Mouse (Mus musculus) E14TG2a.4 (cell line): Measurements from ENCODE around the gene Arhgef28.

ENCODE experiments used
- H3K27me3 ChIP-seq: 2 replicates; pipeline ENCODE4 v1.6.1; 2014; ENCODE audit warnings: low read length, control low read depth; ENCODE audit not compliant: insufficient read depth
- H3K36me3 ChIP-seq: 2 replicates; pipeline ENCODE4 v1.6.1; 2014; ENCODE audit warnings: low read length, control low read depth; ENCODE audit not compliant: insufficient read depth
- H3K4me1 ChIP-seq: replicated peaks from 2 replicates; pipeline ENCODE4 v1.6.1; 2014; ENCODE audit warnings: low read depth, low read length, control low read depth
- H3K4me3 ChIP-seq: replicated peaks from 2 replicates; pipeline ENCODE4 v1.5.1; 2014; ENCODE audit warnings: mild to moderate bottlenecking, low read length
- H3K9me3 ChIP-seq: 2 replicates; pipeline ENCODE4 v1.6.1; 2014; ENCODE audit warnings: low read length, control low read depth
- CTCF ChIP-seq: conservative IDR thresholded peaks from 2 replicates; pipeline ENCODE4 v1.5.1; 2014; ENCODE audit warnings: low read length
- NANOG ChIP-seq: IDR thresholded peaks from 2 replicates; pipeline ENCODE4 v1.6.1; 2014; ENCODE audit warnings: borderline replicate concordance, low read length, mixed read lengths
- POU5F1 ChIP-seq: IDR thresholded peaks from 2 replicates; pipeline ENCODE4 v1.6.1; 2014; ENCODE audit warnings: low read length, borderline replicate concordance

The Arhgef28 gene

DNA sequence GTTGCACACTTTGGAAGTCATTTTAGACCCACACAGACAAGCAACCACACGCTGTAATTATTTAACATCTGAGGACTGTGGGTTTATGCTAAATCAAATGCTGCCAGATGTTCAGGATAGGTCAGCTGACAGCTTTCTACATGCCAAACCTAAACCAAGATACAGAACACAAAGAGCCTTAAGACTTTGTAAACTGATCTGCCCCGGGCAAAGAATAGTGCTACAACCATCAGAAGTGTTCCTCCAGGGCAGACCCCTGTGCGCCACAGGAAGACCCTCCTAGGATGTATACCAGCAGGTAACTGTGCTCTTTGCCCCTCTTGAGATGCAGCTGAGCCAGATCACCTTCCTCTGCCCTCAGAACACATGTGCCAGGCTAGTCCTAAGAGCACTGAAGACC lies 111.9 kb downstream of the Arhgef28 start:
- H3K4me1 ChIP-seq: peaks cover 8% of the 10 kb centered on the region
- TF ChIP-seq CTCF: no peak
- no peak for TF ChIP-seq POU5F1
- no peak for TF ChIP-seq NANOG

DNA sequence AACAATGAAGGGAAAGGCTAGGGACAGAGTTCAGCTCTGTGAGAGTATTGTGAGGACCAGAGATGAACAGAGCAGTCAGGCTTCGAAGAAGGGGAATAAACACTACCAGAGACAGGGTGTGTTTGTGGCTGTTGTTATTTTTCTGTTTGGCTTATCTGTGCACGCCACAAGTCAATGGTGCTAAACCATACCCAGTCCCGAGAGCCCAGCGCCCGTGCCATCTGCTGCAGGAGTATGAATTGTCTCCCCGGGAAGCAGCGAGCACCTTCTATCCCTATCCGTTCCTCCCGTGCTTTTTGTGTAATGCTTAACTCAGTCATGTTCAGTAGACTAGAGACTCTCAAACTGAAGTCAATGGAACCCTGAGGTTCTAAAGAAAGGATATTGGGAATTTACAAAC lies 112.8 kb downstream of the Arhgef28 start:
- Histone ChIP-seq H3K4me3 (no peak overlapping the region), H3K36me3 (no peaks in the 10 kb centered on the region), H3K27me3 (peaks cover 4% of the 10 kb centered on the region; the same call in 1 of the 2 replicates), H3K4me1 (peaks cover 8% of the 10 kb centered on the region), H3K9me3 (no peaks in the 10 kb centered on the region)
- TF ChIP-seq CTCF (no peak), NANOG (no peak), POU5F1 (no peak)

More for the DNA sequence above, 111.9 kb downstream of the Arhgef28 start:
- Histone ChIP-seq H3K36me3 (no peaks in the 10 kb centered on the region), H3K4me3 (no peak overlapping the region), H3K27me3 (peaks cover 4% of the 10 kb centered on the region; the same call in 1 of the 2 replicates), H3K9me3 (no peaks in the 10 kb centered on the region)

DNA sequence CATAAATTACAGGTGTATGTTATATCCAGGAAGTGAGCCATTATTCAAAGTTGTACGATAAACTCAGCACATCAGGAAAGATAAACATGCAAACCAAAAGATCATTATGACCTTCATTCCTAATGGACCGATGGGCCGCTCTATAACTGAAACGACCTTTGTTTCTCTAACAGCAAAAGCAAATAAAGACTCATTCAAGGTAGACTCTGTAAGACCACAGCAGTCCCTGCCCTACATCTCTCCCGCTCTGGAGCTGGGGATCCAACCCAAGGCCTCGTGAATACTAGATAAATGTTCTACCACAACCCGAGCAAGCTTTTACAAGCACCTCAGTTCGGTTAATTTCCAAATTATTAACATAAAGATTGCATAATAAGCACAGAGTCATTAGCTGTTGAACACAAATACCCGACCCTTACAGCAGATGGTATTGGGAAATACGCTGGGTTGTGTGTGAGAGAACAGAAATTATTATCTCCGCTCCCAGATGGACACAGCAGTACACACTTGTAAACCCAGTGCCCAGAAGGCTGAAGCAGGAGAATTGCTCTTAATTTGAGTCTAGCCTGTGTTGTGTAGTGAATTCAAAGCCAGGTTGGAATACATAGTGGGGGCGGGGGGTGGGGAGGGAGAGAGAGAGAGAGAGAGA lies 113.8 kb downstream of the Arhgef28 start:
- H3K36me3 ChIP-seq: no peaks in the 10 kb centered on the region
- TF ChIP-seq POU5F1: no peak
- no peak for TF ChIP-seq NANOG
- TF ChIP-seq CTCF: no peak
- H3K27me3 ChIP-seq: peaks cover 4% of the 10 kb centered on the region; the same call in 1 of the 2 replicates
- no peaks in the 10 kb centered on the region for H3K9me3 ChIP-seq
- no peak overlapping the region for H3K4me3 ChIP-seq
- peaks cover 8% of the 10 kb centered on the region for H3K4me1 ChIP-seq

DNA sequence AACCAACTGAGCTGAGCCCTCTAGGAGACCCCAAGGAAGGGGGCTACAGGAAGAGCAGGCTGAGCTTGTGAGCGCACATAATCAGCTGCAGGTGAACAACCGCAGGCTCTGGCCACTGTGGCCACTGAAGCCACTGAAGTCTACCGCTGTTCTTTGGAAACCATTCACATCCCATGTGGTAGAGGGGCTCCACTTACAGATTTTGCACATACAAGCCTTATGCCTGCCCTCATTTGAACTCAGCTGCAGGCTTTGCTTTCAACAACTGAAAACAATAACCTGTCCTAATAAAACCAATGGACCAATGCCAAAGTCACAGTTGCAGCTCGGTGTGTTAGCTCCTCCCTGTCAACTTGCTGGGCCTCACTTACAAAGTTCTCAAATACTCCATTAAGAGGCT lies 126.6 kb downstream of the Arhgef28 start:
- Histone ChIP-seq H3K4me1 (peaks cover 21% of the 10 kb centered on the region), H3K9me3 (no peaks in the 10 kb centered on the region), H3K27me3 (no peaks in the 10 kb centered on the region), H3K36me3 (no peaks in the 10 kb centered on the region), H3K4me3 (no peak overlapping the region)
- no peak for TF ChIP-seq NANOG
- no peak for TF ChIP-seq CTCF
- TF ChIP-seq POU5F1: no peak

- Histone ChIP-seq H3K4me1 (peaks cover 32% of the 10 kb centered on the region), H3K9me3 (no peaks in the 10 kb centered on the region), H3K36me3 (no peaks in the 10 kb centered on the region), H3K4me3 (no peak overlapping the region), H3K27me3 (no peaks in the 10 kb centered on the region)
- TF ChIP-seq NANOG (no peak), POU5F1 (no peak), CTCF (no peak)
Observed at GRCm38 (mm10) chr13:98078251-98078650, 128.0 kb downstream of the Arhgef28 start.

- Histone ChIP-seq H3K27me3 (no peaks in the 10 kb centered on the region), H3K4me3 (no peak overlapping the region), H3K4me1 (peaks cover 34% of the 10 kb centered on the region), H3K36me3 (no peaks in the 10 kb centered on the region), H3K9me3 (no peaks in the 10 kb centered on the region)
- TF ChIP-seq POU5F1: no peak
- TF ChIP-seq NANOG: no peak
- TF ChIP-seq CTCF: no peak
Observed at GRCm38 (mm10) chr13:98077216-98077615, 129.0 kb downstream of the Arhgef28 start.

- H3K4me3 ChIP-seq: no peak overlapping the region
- no peaks in the 10 kb centered on the region for H3K9me3 ChIP-seq
- no peaks in the 10 kb centered on the region for H3K27me3 ChIP-seq
- TF ChIP-seq NANOG (no peak), POU5F1 (no peak), CTCF (no peak)
- H3K36me3 ChIP-seq: no peaks in the 10 kb centered on the region
- H3K4me1 ChIP-seq: peaks cover 34% of the 10 kb centered on the region
Observed at GRCm38 (mm10) chr13:98074871-98075270, 131.4 kb downstream of the Arhgef28 start.

GRCm38 (mm10) chr13:98073190-98073589 lies 133.0 kb downstream of the Arhgef28 start:
- H3K4me1 ChIP-seq: peaks cover 31% of the 10 kb centered on the region
- no peaks in the 10 kb centered on the region for H3K9me3 ChIP-seq
- H3K36me3 ChIP-seq: no peaks in the 10 kb centered on the region
- peak; percentile 74 for TF ChIP-seq NANOG
- no peak for TF ChIP-seq POU5F1
- no peak overlapping the region for H3K4me3 ChIP-seq
- no peaks in the 10 kb centered on the region for H3K27me3 ChIP-seq

DNA sequence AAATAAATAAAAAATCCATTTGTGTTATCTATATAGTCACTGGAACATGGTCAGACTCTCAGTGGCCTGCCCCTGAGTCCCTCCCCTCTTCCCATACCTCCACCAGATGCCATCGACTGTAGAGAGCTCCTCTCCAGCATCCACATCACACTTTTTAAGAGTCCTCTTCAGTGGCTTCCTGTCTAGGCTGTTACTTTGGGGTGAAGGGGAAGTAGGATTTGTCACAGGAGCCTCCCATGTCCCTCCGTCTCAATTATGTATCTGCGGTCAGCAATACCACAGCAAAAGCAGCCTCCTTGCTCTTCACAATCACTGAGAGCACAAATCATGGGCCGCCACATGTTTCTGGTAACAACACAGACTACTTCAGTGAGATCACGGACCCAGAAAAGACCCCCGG lies 135.8 kb downstream of the Arhgef28 start:
- TF ChIP-seq CTCF (no peak), POU5F1 (no peak), NANOG (no peak)
- no peaks in the 10 kb centered on the region for H3K9me3 ChIP-seq
- H3K4me3 ChIP-seq: no peak overlapping the region
- no peaks in the 10 kb centered on the region for H3K36me3 ChIP-seq
- peaks cover 17% of the 10 kb centered on the region for H3K4me1 ChIP-seq
- no peaks in the 10 kb centered on the region for H3K27me3 ChIP-seq
